Mouse (Mus musculus): ENCODE results near the gene 3110082J24Rik. TPM values are rescaled to one million over a fixed set of nuclear protein-coding genes. Genes with fewer than 3 reads are reported as not detected.
"Not testable (repeated sequence)": the region's sequence is repeated elsewhere in the genome, so short reads cannot be mapped to it uniquely, and the experiment has no call there.

Gene 3110082J24Rik
- polyA plus RNA-seq, 1 experiment from 2014 or later: 5.8 TPM

DNA sequence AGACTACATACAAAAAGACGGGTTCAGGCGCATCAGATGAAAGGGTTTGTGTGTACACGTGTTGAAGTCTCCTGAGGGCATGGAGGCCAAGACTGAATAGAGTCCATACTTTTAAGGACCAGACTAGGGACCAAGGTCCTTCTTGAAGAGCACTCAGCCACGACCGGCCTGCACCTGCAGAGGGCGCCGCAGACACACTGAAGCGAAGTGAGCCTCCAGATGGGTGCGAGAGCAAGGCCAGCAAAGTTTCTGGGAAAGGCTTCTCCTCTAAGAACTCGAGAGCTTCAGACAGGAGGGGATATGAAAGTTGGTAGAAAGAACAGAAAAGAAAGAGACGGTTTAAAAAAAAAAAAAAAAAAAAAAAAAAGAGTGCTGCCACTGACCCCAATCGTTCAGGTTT is 1.5 kb downstream of the 3110082J24Rik start:
- WGBS: 2% methylated on average over 11 of the region's 12 CpGs
- ATAC-seq (ENCODE audit: low read depth): 0 out of 2 replicates have a peak, but pooled peaks have one; percentile 0

DNA sequence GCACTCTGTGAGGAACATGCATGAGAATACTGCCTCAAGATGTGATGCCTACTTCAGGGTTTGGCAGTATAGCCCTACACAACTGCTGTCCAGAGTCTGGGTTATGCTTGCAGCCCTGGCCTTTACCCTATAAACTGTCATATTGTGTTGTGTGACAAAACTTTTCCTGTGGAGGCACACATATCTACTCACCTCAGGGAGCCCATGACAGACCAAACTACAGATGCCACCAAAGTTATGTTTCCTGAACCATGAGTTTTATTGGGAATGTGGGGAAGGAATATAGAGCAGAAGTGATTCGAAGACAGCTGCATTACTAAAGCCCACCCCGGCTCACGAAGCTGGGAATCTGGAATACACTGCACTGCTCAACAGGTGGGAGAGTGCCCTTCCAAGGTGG is 2.5 kb downstream of the 3110082J24Rik start:
- ATAC-seq (ENCODE audit: low read depth): no peak
- Histone ChIP-seq H3K27me3 (peaks cover 12% of the 10 kb centered on the region), H3K36me3 (no peaks in the 10 kb centered on the region), H3K9me3 (no peaks in the 10 kb centered on the region), H3K9ac (no peak overlapping the region), H3K27ac (replicated peaks) (no peak overlapping the region), H3K4me1 (replicated peaks) (peaks cover 41% of the 10 kb centered on the region), H3K4me3 (no peak overlapping the region), H3K4me2 (no peak overlapping the region)
- WGBS: 80% methylated on average over 3 of the region's 3 CpGs

More for the DNA sequence above, 1.5 kb downstream of the 3110082J24Rik start:
- peaks cover 49% of the 10 kb centered on the region for H3K4me1 ChIP-seq (replicated peaks)
- H3K4me2 ChIP-seq: peak overlapping the region; percentile 91
- H3K27me3 ChIP-seq: peaks cover 12% of the 10 kb centered on the region
- no peaks in the 10 kb centered on the region for H3K36me3 ChIP-seq
- peak overlapping the region; percentile 73 for H3K4me3 ChIP-seq
- no peak overlapping the region for H3K27ac ChIP-seq (replicated peaks)
- 0 out of 2 replicates have a peak overlapping the region, but pooled peaks have one; percentile 86 for H3K9ac ChIP-seq
- H3K9me3 ChIP-seq: no peaks in the 10 kb centered on the region

DNA sequence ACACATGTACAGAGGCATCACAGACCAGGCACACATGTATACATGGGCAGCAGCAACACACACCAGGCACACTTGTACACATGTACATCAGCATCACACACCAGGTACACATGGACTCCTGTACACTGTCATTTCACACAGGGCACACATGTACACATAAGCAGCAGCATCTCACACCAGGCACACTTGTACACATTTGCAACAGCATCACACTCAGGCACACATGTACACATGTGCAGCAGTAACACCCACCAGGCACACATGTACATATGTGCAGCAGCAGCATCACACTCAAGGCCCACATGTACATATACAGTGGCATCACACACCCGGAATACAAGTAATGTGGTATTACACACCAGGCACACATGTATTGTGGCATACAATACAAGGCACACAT is 7.6 kb downstream of the 3110082J24Rik start:
- 87% methylated on average over 1 of the region's 1 CpGs for WGBS
- no peak overlapping the region for H3K4me3 ChIP-seq
- H3K4me2 ChIP-seq: no peak overlapping the region
- ATAC-seq (ENCODE audit: low read depth): no peak
- no peaks in the 10 kb centered on the region for H3K4me1 ChIP-seq (replicated peaks)
- no peaks in the 10 kb centered on the region for H3K36me3 ChIP-seq
- H3K9ac ChIP-seq: no peak overlapping the region
- no peaks in the 10 kb centered on the region for H3K9me3 ChIP-seq
- no peak overlapping the region for H3K27ac ChIP-seq (replicated peaks)
- peaks cover 2% of the 10 kb centered on the region; the same call in 1 of the 2 replicates for H3K27me3 ChIP-seq

DNA sequence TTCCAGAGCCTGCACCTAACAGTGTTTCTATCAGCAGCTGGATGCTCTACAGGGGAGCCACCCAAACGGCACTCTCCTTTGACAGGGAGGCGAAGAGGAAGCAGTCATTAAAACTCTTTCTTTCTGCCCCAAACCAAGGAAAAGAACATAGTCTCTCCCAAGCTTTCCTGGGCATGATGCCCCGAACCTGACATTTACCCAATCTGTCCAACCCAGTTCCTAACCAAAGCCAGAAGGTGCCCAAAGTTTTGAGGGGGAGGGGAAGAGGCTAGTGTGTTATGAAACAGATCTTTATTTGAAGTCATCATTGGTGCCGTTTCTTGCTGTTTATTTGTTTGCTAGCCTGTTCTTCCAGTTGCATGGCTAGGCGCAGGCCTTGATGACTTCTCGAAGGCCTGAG is 10.2 kb downstream of the 3110082J24Rik start:
- WGBS: 77% methylated on average over 6 of the region's 6 CpGs
- no peak overlapping the region for H3K4me3 ChIP-seq
- H3K9ac ChIP-seq: no peak overlapping the region
- H3K4me2 ChIP-seq: no peak overlapping the region
- no peaks in the 10 kb centered on the region for H3K36me3 ChIP-seq
- no peak overlapping the region for H3K27ac ChIP-seq (replicated peaks)
- no peaks in the 10 kb centered on the region for H3K9me3 ChIP-seq
- H3K4me1 ChIP-seq (replicated peaks): no peaks in the 10 kb centered on the region
- ATAC-seq (ENCODE audit: low read depth): no peak
- no peaks in the 10 kb centered on the region for H3K27me3 ChIP-seq

DNA sequence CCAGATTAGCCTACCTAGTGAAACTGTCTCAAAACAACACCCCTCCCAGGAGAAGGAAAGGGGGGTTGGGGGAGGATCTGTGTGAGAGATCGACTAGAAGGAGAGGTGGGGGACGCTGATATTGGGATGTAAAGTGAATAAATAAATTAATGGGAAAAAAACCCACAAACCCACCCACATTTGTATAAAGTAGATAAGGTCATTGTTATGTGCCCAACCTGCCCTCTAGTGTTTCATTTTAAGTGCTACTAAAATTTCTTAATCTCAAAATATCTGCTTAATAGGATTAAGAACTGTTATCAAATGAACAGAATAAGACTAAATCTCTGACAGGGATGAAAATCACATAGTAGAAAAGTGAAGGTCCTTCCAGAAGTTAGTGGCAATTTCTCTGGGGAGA is 11.5 kb downstream of the 3110082J24Rik start:
- Histone ChIP-seq H3K36me3 (no peaks in the 10 kb centered on the region), H3K27me3 (no peaks in the 10 kb centered on the region), H3K9ac (no peak overlapping the region), H3K4me3 (no peak overlapping the region), H3K27ac (replicated peaks) (no peak overlapping the region), H3K4me1 (replicated peaks) (no peaks in the 10 kb centered on the region), H3K4me2 (no peak overlapping the region), H3K9me3 (no peaks in the 10 kb centered on the region)
- no peak for ATAC-seq (ENCODE audit: low read depth)
- 72% methylated on average over 2 of the region's 2 CpGs for WGBS

DNA sequence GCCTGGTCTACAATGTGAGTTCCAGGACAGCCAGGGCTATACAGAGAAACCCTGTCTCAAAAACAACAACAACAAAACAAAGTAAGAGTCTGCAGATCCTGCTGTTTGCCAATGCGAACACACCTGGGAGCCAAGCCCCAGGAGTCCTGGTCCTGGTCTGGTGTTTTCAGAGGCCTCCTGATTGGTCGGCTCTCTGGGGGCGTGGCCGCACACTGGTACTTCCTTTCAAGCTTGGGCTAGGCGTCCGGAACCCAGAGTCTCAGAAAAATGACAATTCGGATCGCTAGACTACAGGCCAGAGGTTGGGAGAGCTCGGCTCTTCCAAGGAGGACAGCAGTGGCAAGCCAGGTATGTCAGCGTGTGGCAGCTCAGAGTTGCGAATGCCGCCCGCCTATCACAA is 13.2 kb downstream of the 3110082J24Rik start:
- Histone ChIP-seq H3K9ac (no peak overlapping the region), H3K9me3 (no peaks in the 10 kb centered on the region), H3K4me1 (replicated peaks) (no peaks in the 10 kb centered on the region), H3K4me2 (no peak overlapping the region), H3K4me3 (no peak overlapping the region), H3K27ac (replicated peaks) (no peak overlapping the region), H3K36me3 (no peaks in the 10 kb centered on the region), H3K27me3 (no peaks in the 10 kb centered on the region)
- ATAC-seq (ENCODE audit: low read depth): no peak
- WGBS: 68% methylated on average over 13 of the region's 13 CpGs

DNA sequence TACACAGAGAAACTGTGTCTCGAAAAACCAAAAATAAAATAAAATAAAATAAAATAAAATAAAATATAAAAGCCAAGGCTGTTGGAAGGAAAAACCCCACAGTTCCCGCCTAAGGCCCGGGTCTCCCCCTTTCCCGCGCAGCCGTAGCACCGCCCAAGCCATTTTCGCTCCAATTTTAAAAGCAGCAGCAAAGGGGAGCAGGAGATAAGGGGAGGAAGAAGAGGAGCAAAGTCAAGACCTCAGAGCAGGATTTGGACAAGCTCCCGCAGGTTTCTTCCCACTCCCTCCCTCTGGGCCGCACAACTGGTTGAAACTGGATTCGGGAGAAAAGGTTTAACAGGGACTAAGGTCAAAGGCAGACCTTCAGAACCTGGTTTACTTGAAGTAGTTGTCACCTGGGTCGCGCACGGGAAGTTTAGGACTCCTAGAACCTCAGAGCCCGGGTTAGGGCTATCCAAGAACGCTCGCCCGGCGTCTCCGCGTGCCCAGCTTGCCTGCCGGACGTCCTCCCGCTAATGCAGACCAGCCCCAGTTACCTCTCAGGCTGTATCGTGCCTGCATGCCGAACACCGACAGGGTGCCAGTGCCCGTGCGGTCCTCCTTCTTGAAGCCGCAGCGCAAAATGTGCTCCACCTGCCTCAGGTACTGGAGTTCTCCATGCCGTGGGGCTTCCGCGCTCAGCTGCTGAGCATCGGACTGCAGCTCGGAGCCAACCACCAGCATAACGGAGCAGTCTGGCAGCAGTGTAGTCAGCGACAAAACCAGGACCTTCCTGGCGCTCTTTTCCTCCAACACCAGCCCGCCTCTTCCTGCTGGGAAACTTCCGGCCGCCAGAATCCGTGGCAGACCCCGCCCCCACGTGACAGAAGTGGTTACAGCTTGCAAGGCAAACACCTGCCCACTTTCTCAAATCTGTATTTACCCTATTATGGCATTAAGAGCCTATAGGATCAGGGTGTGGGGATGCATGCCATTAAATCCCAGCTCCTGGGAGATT is 32.8 kb downstream of the 3110082J24Rik start, which contains the start of gene Tyms:
Tyms (minus strand) TSS at position 793 of the 997 bp plus-strand sequence.
- H3K9me3 ChIP-seq: no peaks in the 10 kb centered on the region
- H3K4me3 ChIP-seq: peak within 1 kb of the TSS; percentile 86
- peaks cover 19% of the 10 kb centered on the region for H3K36me3 ChIP-seq
- H3K4me1 ChIP-seq (replicated peaks): peaks cover 15% of the 10 kb centered on the region
- no peaks in the 10 kb centered on the region for H3K27me3 ChIP-seq
- H3K27ac ChIP-seq (replicated peaks): peak within 1 kb of the TSS; percentile 81
- H3K4me2 ChIP-seq: peak within 1 kb of the TSS; percentile 86
- 2% methylated on average over 45 of the region's 45 CpGs for WGBS
- peak within 1 kb of the TSS; percentile 84 for H3K9ac ChIP-seq
- peak; percentile 95 for ATAC-seq (ENCODE audit: low read depth)

DNA sequence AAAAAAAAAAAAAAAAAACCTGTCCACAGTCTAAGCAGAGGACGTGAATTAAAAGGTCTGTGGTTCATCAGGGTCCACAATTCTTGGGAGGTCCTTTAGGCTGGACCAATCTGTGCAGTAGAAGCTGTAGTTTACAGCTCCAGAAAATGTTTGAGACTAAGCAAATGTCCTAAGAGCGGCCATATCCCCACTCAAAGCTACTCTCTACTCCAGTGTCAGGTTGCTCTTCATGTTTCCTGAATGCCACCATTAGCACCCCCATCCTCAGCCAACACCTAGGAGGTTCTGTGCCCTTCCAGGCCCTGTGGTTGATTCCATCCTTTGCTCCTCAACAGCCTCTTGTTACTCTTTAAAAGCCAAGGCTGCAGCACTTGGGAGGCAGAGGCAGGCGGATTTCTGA is 33.5 kb downstream of the 3110082J24Rik start:
- H3K4me2 ChIP-seq: peak overlapping the region; percentile 86
- H3K4me3 ChIP-seq: peak overlapping the region; percentile 86
- no peak overlapping the region for H3K27ac ChIP-seq (replicated peaks)
- H3K36me3 ChIP-seq: peaks cover 26% of the 10 kb centered on the region
- no peaks in the 10 kb centered on the region for H3K9me3 ChIP-seq
- 53% methylated on average over 3 of the region's 3 CpGs for WGBS
- ATAC-seq (ENCODE audit: low read depth): no peak; the same call in 1 of the 2 replicates
- H3K4me1 ChIP-seq (replicated peaks): peaks cover 15% of the 10 kb centered on the region
- no peaks in the 10 kb centered on the region for H3K27me3 ChIP-seq
- H3K9ac ChIP-seq: peak overlapping the region; percentile 84

DNA sequence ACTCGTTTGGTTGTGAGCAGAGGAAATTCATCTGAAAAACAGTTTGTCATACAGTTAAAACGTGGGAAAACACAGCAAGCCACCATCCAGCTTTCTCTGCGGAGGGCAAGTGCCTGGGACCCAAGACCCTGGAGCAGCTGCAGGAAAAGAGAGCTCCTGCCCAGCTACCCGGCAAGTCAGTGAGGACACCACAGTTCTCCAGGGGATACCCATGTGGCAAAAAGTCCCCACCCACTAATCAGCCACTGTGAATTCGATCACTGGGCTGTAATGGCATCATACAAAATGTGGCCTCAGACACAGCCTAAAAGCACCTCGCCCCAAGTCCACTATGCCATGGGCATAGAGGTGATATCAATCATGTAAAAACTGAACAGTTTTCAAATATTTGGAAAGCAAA is 34.2 kb downstream of the 3110082J24Rik start:
- H3K4me3 ChIP-seq: no peak overlapping the region
- H3K9ac ChIP-seq: no peak overlapping the region
- peaks cover 28% of the 10 kb centered on the region for H3K36me3 ChIP-seq
- peak overlapping the region; percentile 86 for H3K4me2 ChIP-seq
- WGBS: 85% methylated on average over 6 of the region's 6 CpGs
- no peaks in the 10 kb centered on the region for H3K9me3 ChIP-seq
- no peak overlapping the region for H3K27ac ChIP-seq (replicated peaks)
- ATAC-seq (ENCODE audit: low read depth): no peak
- H3K4me1 ChIP-seq (replicated peaks): peaks cover 15% of the 10 kb centered on the region
- no peaks in the 10 kb centered on the region for H3K27me3 ChIP-seq

DNA sequence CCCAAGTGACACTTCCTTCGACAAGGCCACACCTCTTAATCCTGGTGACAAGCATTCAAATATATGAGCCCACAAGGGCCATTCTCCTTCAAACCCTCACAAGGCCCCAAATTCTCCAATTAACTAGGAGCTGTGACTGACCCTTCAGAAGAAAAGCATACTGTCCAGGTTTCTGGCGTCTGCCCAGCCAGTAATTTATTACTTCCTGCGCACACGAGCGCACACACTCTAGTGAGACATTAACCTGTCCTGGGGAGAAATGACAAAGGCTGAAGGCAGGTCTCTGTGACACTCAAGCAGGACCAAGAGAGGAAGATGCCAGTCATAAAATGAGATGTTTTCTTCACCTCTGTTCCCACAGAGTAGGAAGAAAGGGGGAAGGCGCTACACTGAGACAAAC is 38.2 kb downstream of the 3110082J24Rik start:
- no peak overlapping the region for H3K27ac ChIP-seq (replicated peaks)
- WGBS: 44% methylated on average over 6 of the region's 6 CpGs
- no peak overlapping the region for H3K4me3 ChIP-seq
- no peak for ATAC-seq (ENCODE audit: low read depth)
- H3K9ac ChIP-seq: no peak overlapping the region
- H3K27me3 ChIP-seq: no peaks in the 10 kb centered on the region
- H3K4me1 ChIP-seq (replicated peaks): peaks cover 12% of the 10 kb centered on the region
- no peaks in the 10 kb centered on the region for H3K9me3 ChIP-seq
- H3K4me2 ChIP-seq: no peak overlapping the region
- H3K36me3 ChIP-seq: peaks cover 48% of the 10 kb centered on the region

DNA sequence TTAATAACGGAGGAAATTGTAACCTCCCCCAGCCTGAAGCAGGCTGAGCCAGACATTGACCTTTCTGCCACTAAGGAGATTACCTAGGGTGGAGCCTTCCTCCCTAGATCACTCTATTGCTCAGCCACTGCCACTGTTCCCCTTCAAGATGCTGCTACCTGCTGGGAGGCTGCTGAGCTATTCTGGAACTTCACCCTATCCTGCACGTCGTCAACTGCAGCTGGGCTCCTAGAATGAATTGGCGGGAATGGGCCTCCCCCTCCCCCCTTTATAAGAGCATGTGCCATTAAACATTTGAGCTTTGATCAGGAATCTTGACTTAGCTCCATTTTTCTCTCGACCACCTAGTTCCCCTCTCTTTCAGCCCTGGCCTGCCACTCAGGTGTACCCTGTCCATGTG is 46.3 kb downstream of the 3110082J24Rik start:
- not testable (repeated sequence) for H3K27ac ChIP-seq (replicated peaks); H3K9ac ChIP-seq; H3K9me3 ChIP-seq; H3K4me2 ChIP-seq; H3K27me3 ChIP-seq; H3K4me3 ChIP-seq; H3K4me1 ChIP-seq (replicated peaks); ATAC-seq (ENCODE audit: low read depth)
- WGBS: 62% methylated on average over 5 of the region's 5 CpGs
- peaks cover 39% of the 10 kb centered on the region for H3K36me3 ChIP-seq

DNA sequence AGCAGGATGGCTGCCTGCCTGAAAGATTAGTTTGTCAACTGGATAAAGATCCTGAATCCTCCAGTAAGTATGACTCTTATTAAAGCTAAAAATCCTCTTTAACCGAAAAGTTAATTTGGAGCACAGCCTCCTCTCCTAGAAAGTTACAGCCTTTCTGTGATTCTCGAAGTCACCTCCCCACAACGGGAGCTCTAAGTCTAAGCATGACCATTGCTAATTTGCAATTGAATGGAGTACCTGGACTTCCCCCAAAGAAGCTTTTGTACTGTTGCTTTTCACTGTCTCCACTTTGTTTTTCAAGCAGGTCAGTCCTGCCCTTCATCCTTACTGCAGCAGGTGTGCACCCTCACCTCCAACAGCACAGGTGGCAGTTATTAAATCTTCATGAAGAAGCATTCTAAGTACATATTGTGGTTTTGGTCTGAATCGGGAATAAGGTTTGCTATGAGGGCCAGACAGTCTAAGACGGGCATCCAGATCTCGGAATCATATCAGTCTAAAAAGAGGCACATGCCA is 47.6 kb downstream of the 3110082J24Rik start:
- Histone ChIP-seq H3K4me1 (replicated peaks) (no peaks in the 10 kb centered on the region), H3K27me3 (no peaks in the 10 kb centered on the region), H3K4me3 (no peak overlapping the region), H3K9ac (no peak overlapping the region), H3K9me3 (no peaks in the 10 kb centered on the region), H3K4me2 (no peak overlapping the region), H3K36me3 (peaks cover 28% of the 10 kb centered on the region), H3K27ac (replicated peaks) (no peak overlapping the region)
- WGBS: 60% methylated on average over 6 of the region's 6 CpGs
- ATAC-seq (ENCODE audit: low read depth): no peak
